Mouse (Mus musculus) cerebellum, adult 2 months (tissue): ENCODE measurements around the gene Aox4.

ENCODE experiments used
- CTCF ChIP-seq: fragments of 200-500 bp; IDR thresholded peaks from 2 replicates; pipeline ENCODE4 v1.5.1; 2011; ENCODE audit warnings: low read depth, mild to moderate bottlenecking, control low read depth, low read length, moderate library complexity, borderline replicate concordance; ENCODE audit not compliant: insufficient read depth
- POLR2A ChIP-seq: fragments of 200-500 bp; IDR thresholded peaks from 2 replicates; pipeline ENCODE4 v1.6.1; 2011; ENCODE audit warnings: low read length, control low read depth, borderline replicate concordance; ENCODE audit not compliant: insufficient read depth

DNA sequence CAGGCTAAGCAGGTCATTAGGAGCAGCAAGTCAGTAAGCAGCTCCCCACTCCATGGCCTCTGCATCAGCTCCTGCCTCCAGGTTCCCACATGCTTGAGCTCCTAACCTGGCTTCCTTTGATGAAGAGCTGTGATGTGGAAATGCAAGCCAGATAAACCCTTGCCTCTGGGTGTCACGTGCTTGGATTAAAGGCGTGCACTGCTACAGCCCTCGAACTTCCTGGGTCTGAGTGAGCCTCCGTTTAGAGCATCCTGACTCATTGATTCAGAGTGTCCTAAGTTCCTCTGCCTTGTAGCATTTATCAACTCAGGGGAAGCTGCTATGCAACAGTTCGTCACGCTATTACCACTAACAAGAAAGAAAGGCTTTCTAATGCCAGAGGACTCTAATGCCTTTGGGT is 105.3 kb downstream of the Aox4 start:
- TF ChIP-seq CTCF (no peak), POLR2A (no peak)
